Mouse (Mus musculus): ENCODE results near the gene Brd4.

- no peak for TF ChIP-seq CTCF (IDR thresholded peaks at IDR 0.05; ENCODE audit: insufficient read depth, low read depth, low read length)
- TF ChIP-seq POLR2A (IDR thresholded peaks at IDR 0.05; ENCODE audit: insufficient read depth, low read depth, low read length) = no peak
Measured at GRCm38 (mm10) chr17:32158841-32159240, 125.7 kb downstream of the Brd4 start.

All from olfactory bulb, adult 2 months (tissue).